Mouse (Mus musculus) regulatory T cell (primary cell): ENCODE results near the gene Elmo1.

ENCODE experiments used
- in situ Hi-C: fragments of 300-600 bp; cut with MboI, MseI; formaldehyde crosslinking; loops from one replicate; pipeline ENCODE4 v1.15.1; 2025; ENCODE audit warnings: high pct_unique_total_duplicates

Elmo1 gene

GRCm38 (mm10) chr13:20090133-20090710 is at the start of gene Elmo1:
Gene Elmo1, plus strand, starts transcription at chr13:20090596.
- in situ Hi-C loops, result no loop called here

GRCm38 (mm10) chr13:20041169-20041830 is 49.1 kb upstream of the Elmo1 start:
- in situ Hi-C loops, result no loop called here

- in situ Hi-C loops, result no loop called here
Observed at GRCm38 (mm10) chr13:20042856-20043255, 47.5 kb upstream of the Elmo1 start.

- in situ Hi-C loops, result no loop called here
Observed at GRCm38 (mm10) chr13:20045350-20045749, 45.0 kb upstream of the Elmo1 start.

GRCm38 (mm10) chr13:20045836-20046235 is 44.6 kb upstream of the Elmo1 start:
- in situ Hi-C loops, result no loop called here

- in situ Hi-C loops, result no loop called here
Observed at GRCm38 (mm10) chr13:20046406-20046805, 44.0 kb upstream of the Elmo1 start.

- in situ Hi-C loops, result no loop called here
Observed at GRCm38 (mm10) chr13:20047926-20048836, 42.2 kb upstream of the Elmo1 start.

DNA sequence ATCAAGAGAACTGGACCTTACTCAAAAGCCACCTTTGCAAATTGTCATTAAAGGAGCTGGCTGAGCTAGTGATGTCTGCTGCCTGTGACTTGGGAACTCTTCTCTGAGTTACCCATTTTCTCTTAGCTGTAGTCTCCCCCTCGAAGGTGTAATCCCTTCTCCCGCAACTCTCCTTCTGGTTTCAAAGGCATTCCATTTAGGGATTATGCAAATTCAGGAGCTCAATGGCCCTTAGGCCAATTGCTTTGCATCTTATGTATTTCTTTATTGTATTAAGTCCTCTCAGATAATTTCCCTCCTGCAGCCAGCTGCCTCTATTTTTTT is 41.6 kb upstream of the Elmo1 start:
- in situ Hi-C loops, result no loop called here

GRCm38 (mm10) chr13:20049654-20050053 is 40.7 kb upstream of the Elmo1 start:
- in situ Hi-C loops, result no loop called here

GRCm38 (mm10) chr13:20050149-20050548 is 40.2 kb upstream of the Elmo1 start:
- in situ Hi-C loops, result no loop called here

DNA sequence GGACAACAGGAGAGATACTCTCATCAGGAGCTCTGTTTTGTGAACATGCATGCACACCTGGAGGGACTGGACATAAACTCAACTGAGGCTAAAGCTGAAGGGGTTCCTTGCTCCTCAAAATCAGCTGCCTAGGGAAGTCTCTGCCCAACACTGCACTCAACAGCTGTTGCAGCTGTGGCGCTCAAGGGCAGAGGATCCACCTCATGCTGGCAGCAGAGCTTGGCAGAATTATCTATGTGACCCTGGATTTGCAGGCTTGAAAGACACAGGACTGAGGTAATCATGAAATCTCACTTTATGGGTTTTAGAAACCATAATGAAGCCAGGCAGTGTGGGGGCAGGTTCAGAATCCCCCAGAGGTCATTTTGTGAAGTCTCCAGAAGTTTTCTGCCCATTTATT is 32.5 kb upstream of the Elmo1 start:
- in situ Hi-C loops, result no loop called here

- in situ Hi-C loops, result no loop called here
Observed at GRCm38 (mm10) chr13:20061031-20061430, 29.4 kb upstream of the Elmo1 start.

GRCm38 (mm10) chr13:20063331-20063730 is 27.1 kb upstream of the Elmo1 start:
- in situ Hi-C loops, result no loop called here

- in situ Hi-C loops, result no loop called here
Observed at GRCm38 (mm10) chr13:20072043-20072442, 18.4 kb upstream of the Elmo1 start.

GRCm38 (mm10) chr13:20072994-20073393 is 17.4 kb upstream of the Elmo1 start:
- in situ Hi-C loops, result no loop called here

GRCm38 (mm10) chr13:20076521-20076920 is 13.9 kb upstream of the Elmo1 start:
- in situ Hi-C loops, result no loop called here

- in situ Hi-C loops, result no loop called here
Observed at GRCm38 (mm10) chr13:20077237-20077636, 13.2 kb upstream of the Elmo1 start.

DNA sequence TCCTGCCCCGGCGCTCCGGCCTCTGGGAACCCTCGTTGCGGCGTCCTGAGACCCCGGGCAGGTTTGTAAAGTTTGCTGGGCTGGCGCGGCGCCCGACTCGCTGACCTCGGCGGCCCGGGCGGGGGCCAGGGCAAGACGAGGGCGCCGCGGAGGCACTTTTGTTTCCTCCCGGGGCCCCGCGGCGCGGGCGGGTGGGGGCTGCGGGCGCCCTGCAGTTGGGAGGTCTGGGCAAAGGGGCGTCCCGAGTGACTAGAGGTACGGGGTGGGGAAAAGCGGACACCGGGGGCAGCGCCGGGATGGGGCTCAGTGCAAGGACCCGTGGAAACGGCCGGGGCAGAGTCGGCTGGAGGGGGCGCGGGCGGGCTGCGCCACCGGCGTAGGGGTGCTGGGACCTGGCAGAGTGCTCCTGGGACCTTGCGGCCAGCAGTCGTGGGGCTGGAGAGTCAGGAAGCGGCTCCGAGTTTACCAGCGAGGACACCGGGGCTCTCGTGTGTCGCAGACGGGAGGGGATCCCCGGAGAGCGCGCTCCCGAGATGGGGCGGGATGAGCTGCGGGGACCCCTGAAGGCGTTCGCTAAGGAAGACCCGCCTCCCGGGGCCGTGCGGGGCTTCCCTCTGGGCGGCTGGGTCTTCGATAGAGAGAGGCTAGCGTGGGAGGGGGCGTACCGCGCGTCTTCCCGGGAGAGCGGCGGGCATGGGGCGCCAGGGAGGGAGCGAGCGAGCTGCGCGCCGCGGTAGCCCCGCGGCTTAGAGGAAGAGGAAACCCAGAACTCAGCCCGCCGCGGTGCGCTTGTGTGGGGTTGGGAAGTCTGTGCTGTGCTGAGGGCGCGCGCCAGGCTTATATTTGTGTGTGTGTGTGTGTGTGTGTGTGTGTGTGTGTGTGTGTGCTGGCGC is 561 bp downstream of the Elmo1 start:
- in situ Hi-C loops, result no loop called here

DNA sequence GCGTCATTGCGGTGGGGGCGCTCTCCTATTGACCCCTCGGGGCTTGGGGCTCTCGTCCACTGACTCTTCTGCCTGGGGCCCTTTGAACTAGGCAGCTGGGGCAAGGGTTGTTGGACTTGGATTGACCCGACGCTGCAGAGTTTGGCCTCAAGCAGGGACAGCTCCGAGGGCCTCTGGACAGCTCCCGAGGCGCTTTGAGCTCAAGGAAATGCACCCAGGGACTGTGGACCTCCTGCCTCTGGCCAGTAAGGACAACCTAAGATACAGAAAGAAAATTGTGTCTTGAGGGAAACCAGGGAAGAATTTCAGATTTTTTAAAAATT is 1.2 kb downstream of the Elmo1 start:
- in situ Hi-C loops, result no loop called here

DNA sequence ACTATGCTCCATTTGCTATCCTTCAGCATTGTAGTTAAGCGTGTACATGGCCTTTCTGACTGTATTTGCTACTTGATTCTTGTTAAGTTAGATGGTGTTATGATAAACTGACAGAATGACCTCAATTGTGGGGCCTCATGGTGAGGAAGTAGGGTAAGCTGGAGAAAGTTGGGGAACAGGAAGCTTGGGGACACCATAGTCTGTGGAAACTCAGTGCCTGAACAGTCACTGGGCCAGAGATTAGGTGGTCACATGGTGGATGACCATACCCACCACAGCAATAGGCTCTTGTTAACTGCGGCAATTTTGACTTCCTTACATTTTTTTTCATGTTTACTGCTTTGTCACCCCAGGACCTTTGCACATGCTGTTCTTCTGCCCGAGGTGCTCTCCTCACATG is 1.9 kb downstream of the Elmo1 start:
- in situ Hi-C loops, result no loop called here

DNA sequence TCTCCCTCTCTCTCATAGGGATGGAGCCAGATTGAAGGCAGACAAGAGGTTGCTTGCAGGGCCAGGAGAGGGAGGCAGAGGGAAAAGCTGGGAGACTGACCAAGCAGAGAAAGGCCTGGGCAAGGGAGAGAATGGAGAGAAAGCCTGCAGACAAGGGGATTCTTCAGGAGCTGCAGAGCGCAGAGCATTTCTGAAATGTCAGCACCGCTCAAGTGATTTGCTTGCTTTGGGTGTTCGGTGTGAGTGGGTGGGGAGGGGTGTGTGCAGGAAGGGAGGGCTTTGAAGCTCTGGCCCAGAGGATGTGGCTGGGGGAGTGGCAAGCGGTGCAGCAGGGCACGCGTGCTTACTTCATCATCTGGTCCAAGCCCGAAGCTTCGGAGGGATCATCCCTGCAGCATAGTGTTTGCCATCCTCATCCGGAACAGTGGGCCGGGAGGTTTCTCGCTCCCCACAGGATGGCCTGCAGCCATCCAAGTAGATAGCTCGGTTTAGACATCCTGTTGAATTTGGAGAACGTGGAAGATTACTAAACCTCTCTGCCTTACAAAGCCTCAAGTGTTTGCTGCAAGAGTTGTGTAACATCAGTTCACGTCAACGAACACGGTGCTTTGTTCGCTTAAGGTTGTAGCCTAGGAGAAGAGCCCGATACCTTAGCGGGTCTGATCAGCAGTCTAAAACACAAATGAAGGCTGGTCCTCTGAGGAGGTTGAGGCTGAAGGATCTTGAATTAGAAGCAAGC is 3.1 kb downstream of the Elmo1 start:
- in situ Hi-C loops, result no loop called here
